Mouse (Mus musculus) effector memory CD4-positive, alpha-beta T cell, adult 5 months (primary cell): Measurements from ENCODE around the gene Angptl1. TPM values are rescaled to one million over a fixed set of nuclear protein-coding genes. Genes with fewer than 3 reads are reported as not detected.

Source experiments
- polyA plus RNA-seq: library from polyadenylated mRNA; unstranded; fragments of 100-300 nt; shearing (Covaris generic); gene quantifications from one replicate; pipeline ENCODE4 v1.2.1, GENCODE M21; 2017

The Angptl1 gene
- polyA plus RNA-seq = 0.82 TPM

GRCm38 (mm10) chr1:156838177-156838576 is at the start of gene Angptl1:
Gene Angptl1 (plus strand): TSS chr1:156838562.

Other genes with a start within 250 kb of the Angptl1 start
- 24.6 TPM for gene Tor3a, start 164.2 kb upstream of the Angptl1 start, polyA plus RNA-seq
- gene Fam20b, start 119.5 kb upstream of the Angptl1 start, polyA plus RNA-seq = 17.0 TPM
- gene Ralgps2, start 101.1 kb downstream of the Angptl1 start, polyA plus RNA-seq = 48.6 TPM